Mouse (Mus musculus) limb, embryonic 12.5 days (tissue): Measurements from ENCODE around the gene Gm5485. TPM values are rescaled to one million over a fixed set of nuclear protein-coding genes. Genes with fewer than 3 reads are reported as not detected.

ENCODE experiments used
- ATAC-seq: fragments of 200-750 bp; cut with Nextera tagmentation; 2 replicates; pipeline ENCODE4 v1.8.0; 2017; ENCODE audit warnings: low read depth, moderate TSS enrichment; ENCODE audit not compliant: insufficient number of reproducible peaks, insufficient read depth, low FRiP score, low TSS enrichment
- H3K27ac ChIP-seq: fragments of 300-500 bp; sonication (generic); 2 replicates; pipeline ENCODE4 v1.5.1; 2016; ENCODE audit warnings: mild to moderate bottlenecking, moderate library complexity
- H3K27me3 ChIP-seq: fragments of 300-500 bp; sonication (generic); 2 replicates; pipeline ENCODE4 v1.6.1; 2016; ENCODE audit warnings: mild to moderate bottlenecking, moderate library complexity
- H3K36me3 ChIP-seq: fragments of 300-500 bp; sonication (generic); 2 replicates; pipeline ENCODE4 v1.6.1; 2016; ENCODE audit warnings: mild to moderate bottlenecking, moderate library complexity
- H3K4me1 ChIP-seq: fragments of 300-500 bp; sonication (generic); replicated peaks from 2 replicates; pipeline ENCODE4 v1.6.1; 2016
- H3K4me2 ChIP-seq: fragments of 300-500 bp; sonication (generic); 2 replicates; pipeline ENCODE4 v1.6.1; 2016; ENCODE audit warnings: mild to moderate bottlenecking, moderate library complexity
- H3K4me3 ChIP-seq: fragments of 300-500 bp; sonication (generic); replicated peaks from 2 replicates; pipeline ENCODE4 v1.5.1; 2016; ENCODE audit warnings: mild to moderate bottlenecking
- H3K9ac ChIP-seq: fragments of 300-500 bp; sonication (generic); replicated peaks from 2 replicates; pipeline ENCODE4 v1.6.1; 2016; ENCODE audit warnings: mild to moderate bottlenecking, moderate library complexity
- H3K9me3 ChIP-seq: fragments of 300-500 bp; sonication (generic); 2 replicates; pipeline ENCODE4 v1.6.1; 2016; ENCODE audit warnings: mild to moderate bottlenecking, moderate library complexity
- WGBS: fragments of 180-500 bp; shearing (Covaris S2); methylation state at CpG from one replicate; pipeline ENCODE4 v1.1.7; 2016; 5-methylcytosine and 5-hydroxymethylcytosine counted together
- polyA plus RNA-seq: library from polyadenylated mRNA; unstranded; fragments of >200 nt; fragmentation: Nextera tagmentation; extraction: Ambion mirVana; gene quantifications from 2 replicates; pipeline ENCODE4 v1.2.1, GENCODE M21; 2016

The Gm5485 gene
- polyA plus RNA-seq, 1 experiment from 2014 or later, result not detected

GRCm38 (mm10) chr16:48368096-48368495 is 44.1 kb downstream of the Gm5485 start:
- Histone ChIP-seq H3K4me1 (no peaks in the 10 kb centered on the region), H3K27me3 (no peaks in the 10 kb centered on the region), H3K4me2 (no peak overlapping the region), H3K27ac (no peak overlapping the region), H3K36me3 (no peaks in the 10 kb centered on the region), H3K4me3 (no peak overlapping the region), H3K9ac (no peak overlapping the region), H3K9me3 (no peaks in the 10 kb centered on the region)
- no peak for ATAC-seq
- 98% methylated on average over 2 of the region's 2 CpGs for WGBS

GRCm38 (mm10) chr16:48366801-48367200 is 45.4 kb downstream of the Gm5485 start:
- Histone ChIP-seq H3K9ac (no peak overlapping the region), H3K27ac (no peak overlapping the region), H3K4me3 (no peak overlapping the region), H3K36me3 (no peaks in the 10 kb centered on the region), H3K4me1 (no peaks in the 10 kb centered on the region), H3K9me3 (no peaks in the 10 kb centered on the region), H3K27me3 (no peaks in the 10 kb centered on the region), H3K4me2 (no peak overlapping the region)
- WGBS, result 92% methylated on average over 5 of the region's 5 CpGs
- ATAC-seq, result no peak

DNA sequence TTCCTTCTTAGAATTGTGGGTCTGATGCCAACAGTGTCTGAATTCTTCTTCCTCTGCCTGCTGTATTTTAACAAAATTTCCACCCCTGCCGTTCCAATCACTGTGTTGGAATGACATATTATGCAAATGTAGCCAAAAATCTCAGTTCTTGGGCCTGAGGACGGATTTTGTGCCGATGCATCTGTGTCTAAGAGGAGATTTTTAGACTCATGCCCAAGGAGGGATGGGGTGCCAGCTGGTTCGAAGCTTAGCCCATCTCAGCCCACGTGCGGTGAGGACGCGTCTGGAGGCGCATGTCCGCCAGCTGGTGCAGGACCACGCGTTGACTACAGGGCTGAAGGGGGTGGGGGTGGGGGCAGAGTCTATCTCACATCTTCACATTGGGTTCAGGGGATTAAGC is 51.3 kb downstream of the Gm5485 start:
- Histone ChIP-seq H3K9ac (no peak overlapping the region), H3K4me1 (no peaks in the 10 kb centered on the region), H3K27ac (no peak overlapping the region), H3K4me2 (no peak overlapping the region), H3K36me3 (no peaks in the 10 kb centered on the region), H3K27me3 (no peaks in the 10 kb centered on the region), H3K9me3 (no peaks in the 10 kb centered on the region; the same call in 1 of the 2 replicates), H3K4me3 (no peak overlapping the region)
- 93% methylated on average over 12 of the region's 12 CpGs for WGBS
- ATAC-seq, result no peak

- H3K27ac ChIP-seq, result no peak overlapping the region
- H3K4me3 ChIP-seq, result no peak overlapping the region
- H3K9me3 ChIP-seq, result no peaks in the 10 kb centered on the region; the same call in 1 of the 2 replicates
- ATAC-seq, result no peak
- H3K36me3 ChIP-seq, result no peaks in the 10 kb centered on the region
- no peaks in the 10 kb centered on the region for H3K4me1 ChIP-seq
- H3K4me2 ChIP-seq, result no peak overlapping the region
- no peaks in the 10 kb centered on the region for H3K27me3 ChIP-seq
- WGBS, result 95% methylated on average over 1 of the region's 1 CpGs
- no peak overlapping the region for H3K9ac ChIP-seq
Observed at GRCm38 (mm10) chr16:48356417-48356816, 55.8 kb downstream of the Gm5485 start.

DNA sequence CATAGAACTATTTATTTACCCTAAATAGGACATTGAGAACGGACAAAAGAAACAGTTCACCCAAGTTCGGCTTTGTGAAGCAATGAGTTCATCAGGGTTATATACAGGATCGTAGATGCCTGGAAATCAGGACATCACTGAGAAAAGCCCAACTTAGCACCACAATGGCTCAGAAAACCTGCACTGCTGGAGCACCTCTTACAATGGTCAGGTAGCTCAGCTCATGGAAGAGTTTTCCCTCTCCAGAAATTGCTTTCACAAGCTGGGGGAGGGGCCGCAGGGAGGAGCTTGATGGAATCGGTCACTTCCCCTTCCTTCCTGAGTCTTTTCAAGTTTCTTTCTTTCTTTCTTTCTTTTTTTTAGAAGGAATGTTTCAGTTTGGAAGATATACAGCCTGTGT is 56.5 kb downstream of the Gm5485 start:
- no peaks in the 10 kb centered on the region; the same call in 1 of the 2 replicates for H3K9me3 ChIP-seq
- H3K27me3 ChIP-seq, result no peaks in the 10 kb centered on the region
- no peak overlapping the region for H3K4me2 ChIP-seq
- no peak overlapping the region for H3K9ac ChIP-seq
- no peaks in the 10 kb centered on the region for H3K36me3 ChIP-seq
- no peaks in the 10 kb centered on the region for H3K4me1 ChIP-seq
- no peak overlapping the region for H3K27ac ChIP-seq
- no peak for ATAC-seq
- H3K4me3 ChIP-seq, result no peak overlapping the region
- WGBS, result 86% methylated on average over 5 of the region's 5 CpGs

Other genes with a start within 250 kb of the Gm5485 start
- gene Dppa4, start 128.7 kb downstream of the Gm5485 start, polyA plus RNA-seq, result not detected in 2 replicates
- gene Dppa2, start 108.5 kb downstream of the Gm5485 start, polyA plus RNA-seq, result not detected in 2 replicates
- gene Morc1, start 18.8 kb upstream of the Gm5485 start, polyA plus RNA-seq, result 0.06 TPM in 1 of 2 replicates, not detected in the other